25 mouse cellular contexts compared by ENCODE assay signal in the genomic region with DNA sequence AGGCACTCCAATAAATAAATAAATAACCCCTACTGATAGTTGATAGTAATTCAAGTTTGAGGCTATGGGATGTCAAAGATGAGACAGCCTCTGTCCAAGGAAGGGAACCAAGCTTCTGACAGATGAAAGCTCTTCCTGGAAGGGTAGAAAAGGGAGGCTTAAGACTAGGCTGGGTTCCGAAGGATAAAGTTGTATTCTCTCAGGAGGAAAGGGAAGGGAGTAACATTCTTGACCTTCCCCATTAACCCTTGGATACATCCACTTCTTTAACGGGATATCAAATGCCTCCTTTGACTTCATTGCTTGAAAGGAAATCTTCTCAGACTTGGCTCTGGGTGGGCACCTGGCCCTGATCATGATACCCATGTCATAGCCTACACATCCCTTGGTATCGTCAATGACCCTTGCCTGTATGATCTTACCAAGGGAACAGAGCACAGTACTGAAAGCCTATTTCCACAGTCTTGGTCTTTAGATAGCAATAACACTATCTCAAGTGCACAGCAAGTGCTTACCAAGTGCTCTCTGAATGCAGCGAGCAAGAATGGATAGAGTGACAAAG.
DNase-seq lines count a peak whose midpoint lies in the region; ATAC-seq and TF ChIP-seq lines count a peak whose summit lies in the region.
"Had no signal": no experiment of that assay in that cellular context is flagged by ENCODE, and none has a peak within 500 bp of the region (broad histone marks: within the 10 kb centered on the region; RNA-seq: fewer than 3 reads in every experiment).

No protein-coding gene starts in this region.

- H3K9me3 ChIP-seq in embryonic facial prominence, embryonic 14.5 days (ENCODE audit: control insufficient read depth, low read length) = no peaks in the 10 kb centered on the region
- H3K9me3 ChIP-seq in embryonic facial prominence, embryonic 10.5 days = no peaks in the 10 kb centered on the region
- no peaks in the 10 kb centered on the region for H3K9me3 ChIP-seq in intestine, embryonic 15.5 days
- H3K9me3 ChIP-seq in intestine, postnatal 0 days (ENCODE audit: control insufficient read depth) = no peaks in the 10 kb centered on the region
- H3K9me3 ChIP-seq in lung, embryonic 14.5 days (ENCODE audit: low read depth, low read length) = no peaks in the 10 kb centered on the region
- no peaks in the 10 kb centered on the region for H3K9me3 ChIP-seq in limb, embryonic 10.5 days (replicated peaks)
- H3K9me3 ChIP-seq: limb, embryonic 12.5 days; midbrain, embryonic 13.5 days had no signal

- WGBS in embryonic facial prominence, embryonic 14.5 days = 78% methylated on average over 4 of the region's 4 CpGs
- WGBS in embryonic facial prominence, embryonic 10.5 days = 81% methylated on average over 4 of the region's 4 CpGs
- WGBS in intestine, embryonic 15.5 days = 79% methylated on average over 4 of the region's 4 CpGs
- 89% methylated on average over 4 of the region's 4 CpGs for WGBS in intestine, postnatal 0 days
- 79% methylated on average over 4 of the region's 4 CpGs for WGBS in lung, embryonic 14.5 days
- WGBS in limb, embryonic 10.5 days = 85% methylated on average over 4 of the region's 4 CpGs

- peak overlapping the region; percentile 45; the same call in 1 of the 2 replicates for H3K27ac ChIP-seq in embryonic facial prominence, embryonic 14.5 days (replicated peaks; ENCODE audit: low read depth, low read length)
- H3K27ac ChIP-seq in embryonic facial prominence, embryonic 10.5 days (replicated peaks) = no peak overlapping the region
- 0 out of 2 replicates have a peak overlapping the region, but pooled peaks have one; percentile 2 for H3K27ac ChIP-seq in intestine, embryonic 15.5 days
- no peak overlapping the region for H3K27ac ChIP-seq in intestine, postnatal 0 days (ENCODE audit: low read depth, low read length)
- H3K27ac ChIP-seq in lung, embryonic 14.5 days (ENCODE audit: low read depth) = no peak overlapping the region
- no peak overlapping the region for H3K27ac ChIP-seq in limb, embryonic 10.5 days
- H3K27ac ChIP-seq: hindbrain, embryonic 14.5 days; limb, embryonic 12.5 days; macrophage; midbrain, embryonic 13.5 days had no signal

- no peaks in the 10 kb centered on the region for H3K27me3 ChIP-seq in embryonic facial prominence, embryonic 14.5 days (replicated peaks; ENCODE audit: control insufficient read depth, insufficient read depth, low read length)
- H3K27me3 ChIP-seq in embryonic facial prominence, embryonic 10.5 days (replicated peaks; ENCODE audit: low read depth, poor library complexity, severe bottlenecking) = no peaks in the 10 kb centered on the region
- no peaks in the 10 kb centered on the region for H3K27me3 ChIP-seq in intestine, embryonic 15.5 days (replicated peaks)
- no peaks in the 10 kb centered on the region for H3K27me3 ChIP-seq in intestine, postnatal 0 days (replicated peaks; ENCODE audit: control insufficient read depth, insufficient read depth, low read length)
- no peaks in the 10 kb centered on the region for H3K27me3 ChIP-seq in lung, embryonic 14.5 days (ENCODE audit: insufficient read depth, low read length)
- H3K27me3 ChIP-seq in limb, embryonic 10.5 days (ENCODE audit: low read depth, poor library complexity, severe bottlenecking) = no peaks in the 10 kb centered on the region
- H3K27me3 ChIP-seq: CH12.LX; limb, embryonic 12.5 days; midbrain, embryonic 13.5 days had no signal

- H3K9ac ChIP-seq in embryonic facial prominence, embryonic 14.5 days (ENCODE audit: low read depth, low read length) = no peak overlapping the region
- no peak overlapping the region for H3K9ac ChIP-seq in intestine, embryonic 15.5 days
- no peak overlapping the region for H3K9ac ChIP-seq in intestine, postnatal 0 days (ENCODE audit: low read depth, low read length)
- no peak overlapping the region for H3K9ac ChIP-seq in lung, embryonic 14.5 days
- H3K9ac ChIP-seq: hindbrain, embryonic 14.5 days; limb, embryonic 12.5 days; midbrain, embryonic 13.5 days had no signal

- no peaks in the 10 kb centered on the region for H3K36me3 ChIP-seq in embryonic facial prominence, embryonic 14.5 days (ENCODE audit: control insufficient read depth, insufficient read depth, low read length)
- no peaks in the 10 kb centered on the region for H3K36me3 ChIP-seq in embryonic facial prominence, embryonic 10.5 days (replicated peaks)
- no peaks in the 10 kb centered on the region for H3K36me3 ChIP-seq in intestine, embryonic 15.5 days
- H3K36me3 ChIP-seq in intestine, postnatal 0 days (ENCODE audit: control insufficient read depth, insufficient read depth) = no peaks in the 10 kb centered on the region
- no peaks in the 10 kb centered on the region for H3K36me3 ChIP-seq in lung, embryonic 14.5 days (ENCODE audit: insufficient read depth)
- H3K36me3 ChIP-seq in limb, embryonic 10.5 days = no peaks in the 10 kb centered on the region
- H3K36me3 ChIP-seq: limb, embryonic 12.5 days; midbrain, embryonic 13.5 days had no signal

- no peak for ATAC-seq in embryonic facial prominence, embryonic 14.5 days (ENCODE audit: low read depth)
- no peak for ATAC-seq in intestine, embryonic 15.5 days
- ATAC-seq in intestine, postnatal 0 days = no peak
- ATAC-seq in lung, embryonic 14.5 days (ENCODE audit: insufficient read depth) = 0 out of 2 replicates have a peak, but pooled peaks have one; percentile 9
- ATAC-seq: activated CD4-positive, CD25-positive, alpha-beta regulatory T cell, adult 4 months; forebrain, embryonic 16.5 days; midbrain, embryonic 13.5 days had no signal

- TF ChIP-seq CTCF in intestine, postnatal 0 days (IDR thresholded peaks at IDR 0.05; ENCODE audit: low read depth) = no peak
- no peak for TF ChIP-seq CTCF in lung, embryonic 14.5 days (IDR thresholded peaks at IDR 0.05; ENCODE audit: low read depth)

- peaks cover 10% of the 10 kb centered on the region for H3K4me1 ChIP-seq in embryonic facial prominence, embryonic 14.5 days (ENCODE audit: control insufficient read depth, insufficient read depth, low read length)
- H3K4me1 ChIP-seq in embryonic facial prominence, embryonic 10.5 days = peaks cover 11% of the 10 kb centered on the region
- peaks cover 4% of the 10 kb centered on the region; the same call in 1 of the 2 replicates for H3K4me1 ChIP-seq in intestine, embryonic 15.5 days (replicated peaks)
- H3K4me1 ChIP-seq in intestine, postnatal 0 days (replicated peaks; ENCODE audit: control insufficient read depth, insufficient read depth, low read length) = no peaks in the 10 kb centered on the region
- peaks cover 13% of the 10 kb centered on the region for H3K4me1 ChIP-seq in lung, embryonic 14.5 days (ENCODE audit: insufficient read depth)
- H3K4me1 ChIP-seq in limb, embryonic 10.5 days = peaks cover 8% of the 10 kb centered on the region
- H3K4me1 ChIP-seq: midbrain, embryonic 13.5 days had no signal

- H3K4me3 ChIP-seq in embryonic facial prominence, embryonic 14.5 days (ENCODE audit: low read depth, low read length) = no peak overlapping the region
- H3K4me3 ChIP-seq in embryonic facial prominence, embryonic 10.5 days = no peak overlapping the region
- H3K4me3 ChIP-seq in intestine, embryonic 15.5 days (replicated peaks) = no peak overlapping the region
- H3K4me3 ChIP-seq in intestine, postnatal 0 days (ENCODE audit: low read depth, low read length) = no peak overlapping the region
- no peak overlapping the region for H3K4me3 ChIP-seq in lung, embryonic 14.5 days (ENCODE audit: low read depth, low read length)
- H3K4me3 ChIP-seq in limb, embryonic 10.5 days = no peak overlapping the region
- H3K4me3 ChIP-seq: erythroblast, embryonic 14.5 days; limb, embryonic 12.5 days; midbrain, embryonic 13.5 days had no signal

- H3K4me2 ChIP-seq in embryonic facial prominence, embryonic 14.5 days (ENCODE audit: low read depth, low read length) = no peak overlapping the region
- H3K4me2 ChIP-seq in intestine, embryonic 15.5 days (replicated peaks) = no peak overlapping the region
- no peak overlapping the region for H3K4me2 ChIP-seq in intestine, postnatal 0 days (replicated peaks; ENCODE audit: low read depth)
- no peak overlapping the region for H3K4me2 ChIP-seq in lung, embryonic 14.5 days
- H3K4me2 ChIP-seq: hindbrain, embryonic 14.5 days; limb, embryonic 12.5 days; liver, embryonic 11.5 days; midbrain, embryonic 13.5 days had no signal

- no peak for DNase-seq in embryonic facial prominence, embryonic 14.5 days (ENCODE audit: low spot score)
- no peak for DNase-seq in embryonic facial prominence, embryonic 10.5 days (ENCODE audit: low spot score)
- DNase-seq in lung, embryonic 14.5 days = no peak
- DNase-seq in lung, postnatal 14 days = no peak
- peak; percentile 4 for DNase-seq in limb, embryonic 10.5 days (ENCODE audit: low spot score)
- no peak for DNase-seq in embryo, embryonic 10.5 days (ENCODE audit: low spot score)
- DNase-seq: adrenal gland, adult 2 months; adrenal gland, postnatal 36 days; cerebellum, adult 18-20 months; cerebellum, postnatal 10 days; gastrocnemius, postnatal 10 days; heart, postnatal 4 days; thymus, adult 2 months; thymus, postnatal 36 days had no signal

Comparison
In these comparisons a context has a peak if more than half of its experiments do, and no peak if none do; other contexts are left out.
1. H3K27ac ChIP-seq: peak in embryonic facial prominence, embryonic 14.5 days (single experiment) and intestine, embryonic 15.5 days (single experiment); none in embryonic facial prominence, embryonic 10.5 days (single experiment), intestine, postnatal 0 days (single experiment), lung, embryonic 14.5 days (single experiment) and limb, embryonic 10.5 days (single experiment).